Mouse (Mus musculus): ENCODE measurements around the gene Hist2h2aa1. TPM values are rescaled to one million over a fixed set of nuclear protein-coding genes. Genes with fewer than 3 reads are reported as not detected.
"Not testable (repeated sequence)": the region's sequence is repeated elsewhere in the genome, so short reads cannot be mapped to it uniquely, and the experiment has no call there.

The Hist2h2aa1 gene
- polyA plus RNA-seq, 1 experiment from 2014 or later: 19.9 TPM

DNA sequence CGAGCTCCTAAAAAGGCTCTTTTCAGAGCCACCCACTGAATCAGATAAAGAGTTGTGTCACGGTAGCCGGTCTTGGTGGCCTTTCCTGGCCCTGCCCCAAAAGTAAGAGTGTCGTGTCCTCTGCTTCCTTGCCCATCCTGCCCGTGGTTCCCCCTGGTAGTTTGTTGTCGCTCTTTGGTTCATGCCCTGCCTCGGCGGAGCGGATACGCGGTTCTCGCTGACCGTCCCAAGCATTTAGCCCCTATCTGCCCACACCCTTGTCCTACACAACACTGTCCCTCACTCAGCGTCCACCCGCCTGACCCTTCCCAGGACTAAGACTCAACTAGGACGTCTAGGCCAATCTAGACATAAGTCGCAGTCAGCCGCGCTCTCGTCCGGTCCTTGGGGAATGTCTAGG lies 721 bp downstream of the Hist2h2aa1 start:
- not testable (repeated sequence) for H3K27me3 ChIP-seq; H3K4me2 ChIP-seq (replicated peaks); H3K9ac ChIP-seq; H3K36me3 ChIP-seq; H3K9me3 ChIP-seq
- peak; percentile 12 for ATAC-seq (ENCODE audit: insufficient number of reproducible peaks, insufficient read depth, low FRiP score, low TSS enrichment)
- under 1% methylated on average over 10 of the region's 21 CpGs for WGBS
- Histone ChIP-seq H3K4me3 (peak overlapping the region; percentile 34), H3K27ac (peak overlapping the region; percentile 74; the same call in 1 of the 2 replicates), H3K4me1 (peaks cover 29% of the 10 kb centered on the region)

DNA sequence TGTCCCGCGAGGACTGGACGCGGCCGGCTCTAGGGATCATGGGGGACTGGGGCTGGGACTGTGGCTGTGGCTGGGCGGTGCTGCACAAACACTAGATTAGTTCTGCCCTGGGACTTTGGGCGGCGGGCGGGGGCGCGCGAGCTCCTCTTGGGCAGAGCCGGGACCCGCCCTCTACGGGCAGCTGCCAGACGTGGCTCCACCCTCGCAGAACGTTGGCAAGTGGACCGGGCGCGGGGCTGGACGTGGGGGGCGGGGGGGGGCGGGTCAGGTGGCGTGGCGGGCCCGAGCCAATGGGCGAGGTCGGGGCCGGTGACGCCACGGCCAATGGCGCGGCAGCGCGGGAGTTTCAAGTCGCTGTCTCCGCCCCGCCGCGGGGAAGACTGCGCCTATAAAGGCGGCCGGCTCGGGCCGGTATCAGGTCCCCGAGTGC lies 1.1 kb downstream of the Hist2h2aa1 start, which contains the start of gene Hist2h3c1:
Gene Hist2h3c1 (plus strand): TSS at position 259 of the 430 bp plus-strand sequence.
- H3K27me3 ChIP-seq, H3K36me3 ChIP-seq, H3K9me3 ChIP-seq: not testable (repeated sequence)
- H3K4me2 ChIP-seq (replicated peaks): peak within 1 kb of the TSS; percentile 50
- peak within 1 kb of the TSS; percentile 74 for H3K27ac ChIP-seq
- WGBS: no CpG with 5 or more reads among the region's 47 CpGs
- H3K4me1 ChIP-seq: peaks cover 29% of the 10 kb centered on the region
- ATAC-seq (ENCODE audit: insufficient number of reproducible peaks, insufficient read depth, low FRiP score, low TSS enrichment): peak; percentile 92
- peak within 1 kb of the TSS; percentile 52 for H3K9ac ChIP-seq
- peak within 1 kb of the TSS; percentile 39 for H3K4me3 ChIP-seq

DNA sequence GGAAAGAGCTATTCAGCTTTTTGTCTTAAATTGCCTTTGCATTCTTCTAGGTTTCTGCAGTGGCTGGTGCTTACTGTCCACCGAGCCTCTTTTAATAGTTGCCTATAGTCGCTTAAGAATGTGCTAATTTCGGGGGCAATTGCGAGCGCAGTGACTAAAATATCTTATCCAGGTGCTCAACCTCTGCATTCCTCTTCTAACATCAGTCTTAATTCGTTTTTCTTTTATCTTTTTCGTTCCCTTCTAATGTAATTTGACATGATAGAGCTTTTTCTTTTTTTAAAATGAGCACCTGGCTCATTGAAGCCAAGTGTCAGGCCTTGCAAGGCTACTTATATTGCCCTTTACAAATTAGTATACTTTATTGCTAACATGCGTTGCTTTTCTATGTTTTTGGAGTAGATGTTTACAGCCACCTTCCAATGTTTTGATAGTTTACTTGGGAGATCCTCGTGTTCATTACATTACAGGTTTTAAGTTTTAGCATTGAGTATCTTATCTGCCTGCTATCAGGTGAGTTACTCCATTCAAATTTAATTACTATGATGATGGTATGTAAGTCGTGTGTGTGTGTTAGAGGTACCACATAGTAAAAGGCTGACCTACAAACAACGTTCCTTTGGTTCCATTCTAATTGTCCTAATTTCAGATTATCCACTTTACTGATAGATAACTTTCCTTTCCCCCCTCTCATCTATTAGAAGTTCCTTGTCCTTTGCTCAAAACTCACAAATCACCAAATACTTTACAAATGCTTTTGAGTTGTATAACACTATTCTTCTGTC lies 2.3 kb downstream of the Hist2h2aa1 start:
- H3K4me2 ChIP-seq (replicated peaks): peak overlapping the region; percentile 50
- WGBS: 2% methylated on average over 11 of the region's 11 CpGs
- peak overlapping the region; percentile 39 for H3K4me3 ChIP-seq
- H3K4me1 ChIP-seq: peaks cover 27% of the 10 kb centered on the region
- no peaks in the 10 kb centered on the region for H3K36me3 ChIP-seq
- no peaks in the 10 kb centered on the region for H3K27me3 ChIP-seq
- H3K9ac ChIP-seq: peak overlapping the region; percentile 52
- peak overlapping the region; percentile 70 for H3K27ac ChIP-seq
- no peaks in the 10 kb centered on the region for H3K9me3 ChIP-seq
- ATAC-seq (ENCODE audit: insufficient number of reproducible peaks, insufficient read depth, low FRiP score, low TSS enrichment): no peak

DNA sequence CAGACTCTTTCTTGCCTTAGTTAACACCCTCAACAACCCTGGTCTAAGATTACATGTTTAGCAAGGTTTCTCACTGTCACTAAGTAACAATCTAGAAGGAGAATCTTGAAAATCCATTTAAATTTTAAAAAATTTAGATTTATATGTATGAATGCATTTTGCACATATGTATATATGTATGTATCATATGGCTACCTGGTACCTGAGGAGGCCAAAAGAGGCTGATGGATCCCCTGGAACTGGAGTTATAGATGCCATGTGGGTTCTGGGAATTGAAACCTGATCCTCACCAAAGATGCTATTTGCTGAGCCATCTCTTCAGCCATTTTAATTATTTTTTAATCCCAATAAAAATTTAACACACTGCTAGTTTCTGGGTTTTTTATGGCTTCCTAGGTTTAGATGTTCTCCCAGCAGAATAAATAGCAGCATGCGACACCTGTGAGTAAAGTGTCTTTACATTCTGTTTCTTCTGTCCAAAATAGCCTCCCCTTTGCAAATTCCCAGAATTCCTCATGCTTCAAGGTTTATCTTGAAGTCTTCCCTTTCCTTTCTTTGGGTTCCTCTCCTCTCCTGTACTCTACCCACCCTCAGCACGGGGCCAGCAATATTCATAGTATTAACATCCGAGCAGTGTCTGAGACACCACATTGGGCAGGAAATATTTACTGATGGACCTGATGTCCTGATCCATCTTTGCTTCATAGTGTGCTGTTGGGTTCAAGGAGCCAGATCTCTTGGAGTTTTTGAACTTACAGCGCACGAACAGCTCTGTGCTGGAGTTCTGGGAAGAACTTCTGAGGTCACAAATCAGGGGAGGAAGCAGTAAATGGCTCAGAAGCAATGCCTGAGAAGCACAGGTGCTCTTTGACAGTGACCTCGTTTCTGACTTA lies 3.1 kb downstream of the Hist2h2aa1 start:
- H3K9ac ChIP-seq: peak overlapping the region; percentile 52
- H3K4me1 ChIP-seq: peaks cover 27% of the 10 kb centered on the region
- H3K27me3 ChIP-seq: no peaks in the 10 kb centered on the region
- no peaks in the 10 kb centered on the region for H3K36me3 ChIP-seq
- peak overlapping the region; percentile 50 for H3K4me2 ChIP-seq (replicated peaks)
- peak overlapping the region; percentile 70 for H3K27ac ChIP-seq
- H3K9me3 ChIP-seq: no peaks in the 10 kb centered on the region
- ATAC-seq (ENCODE audit: insufficient number of reproducible peaks, insufficient read depth, low FRiP score, low TSS enrichment): no peak
- peak overlapping the region; percentile 39 for H3K4me3 ChIP-seq
- WGBS: 54% methylated on average over 6 of the region's 6 CpGs

DNA sequence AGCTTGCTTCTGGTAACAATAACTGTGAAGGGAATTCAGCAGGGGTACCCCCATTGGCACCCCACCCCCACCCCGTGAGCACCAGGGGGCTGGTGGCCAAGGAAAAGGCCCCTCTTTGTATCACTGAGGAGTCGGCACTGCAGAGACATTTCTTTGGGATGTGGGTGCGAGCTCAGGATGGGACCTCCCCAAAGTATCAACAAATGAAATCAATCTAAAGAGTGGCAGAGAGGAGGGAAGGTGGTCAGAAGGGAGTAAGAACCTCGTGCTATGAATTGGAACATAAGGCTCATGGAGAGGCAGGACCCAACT lies 3.7 kb downstream of the Hist2h2aa1 start:
- Histone ChIP-seq H3K4me2 (replicated peaks) (peak overlapping the region; percentile 50), H3K9ac (0 out of 2 replicates have a peak overlapping the region, but pooled peaks have one; percentile 15), H3K36me3 (no peaks in the 10 kb centered on the region), H3K9me3 (no peaks in the 10 kb centered on the region), H3K4me3 (peak overlapping the region; percentile 39; the same call in 1 of the 2 replicates), H3K27ac (0 out of 2 replicates have a peak overlapping the region, but pooled peaks have one; percentile 63), H3K27me3 (no peaks in the 10 kb centered on the region), H3K4me1 (peaks cover 24% of the 10 kb centered on the region)
- WGBS: 55% methylated on average over 4 of the region's 4 CpGs
- no peak for ATAC-seq (ENCODE audit: insufficient number of reproducible peaks, insufficient read depth, low FRiP score, low TSS enrichment)

DNA sequence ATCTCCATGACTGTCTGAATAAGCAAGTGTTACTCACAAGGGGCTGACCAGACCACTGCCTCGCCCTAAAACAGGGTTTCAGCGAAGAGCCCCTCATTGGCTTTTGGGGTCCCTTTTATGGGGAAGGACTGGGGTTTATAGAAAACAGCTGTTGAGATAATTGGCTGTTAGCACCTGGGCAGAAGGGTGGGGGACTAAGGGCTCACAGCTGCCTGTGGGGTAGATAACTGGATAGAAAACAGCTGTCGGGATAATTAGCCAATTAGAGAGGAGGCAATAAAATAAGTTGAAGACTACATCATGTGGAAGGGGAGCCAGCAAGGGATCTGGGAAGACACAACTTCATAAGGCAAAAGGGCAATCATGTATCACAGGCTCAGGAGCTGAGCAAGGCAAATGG lies 5.6 kb downstream of the Hist2h2aa1 start:
- H3K4me1 ChIP-seq: peaks cover 16% of the 10 kb centered on the region
- no peak overlapping the region for H3K9ac ChIP-seq
- 55% methylated on average over 3 of the region's 3 CpGs for WGBS
- H3K4me3 ChIP-seq: no peak overlapping the region
- H3K27me3 ChIP-seq: no peaks in the 10 kb centered on the region
- H3K9me3 ChIP-seq: no peaks in the 10 kb centered on the region
- no peak overlapping the region for H3K27ac ChIP-seq
- H3K4me2 ChIP-seq (replicated peaks): no peak overlapping the region
- no peaks in the 10 kb centered on the region for H3K36me3 ChIP-seq
- ATAC-seq (ENCODE audit: insufficient number of reproducible peaks, insufficient read depth, low FRiP score, low TSS enrichment): no peak

DNA sequence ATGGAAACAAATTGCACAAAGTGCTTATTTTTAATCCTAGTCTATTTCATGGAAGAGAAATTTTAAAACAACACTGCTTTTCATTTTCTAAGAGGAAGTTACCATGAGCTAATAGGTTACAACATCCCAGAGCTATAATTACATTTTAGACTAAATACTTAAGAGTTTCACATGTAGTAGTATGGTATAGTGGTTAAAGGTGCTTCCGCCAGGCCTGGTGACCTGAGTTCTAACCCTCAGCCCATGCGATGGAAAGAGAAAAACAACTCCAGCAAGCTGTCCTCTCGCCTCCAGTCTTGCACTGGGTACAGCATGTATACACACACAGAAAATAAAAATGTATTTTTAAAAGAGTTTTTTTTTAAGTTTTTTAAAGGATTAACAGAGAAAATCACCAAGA lies 6.5 kb downstream of the Hist2h2aa1 start:
- H3K9me3 ChIP-seq: no peaks in the 10 kb centered on the region
- no peak overlapping the region for H3K4me3 ChIP-seq
- H3K4me2 ChIP-seq (replicated peaks): no peak overlapping the region
- no peak overlapping the region for H3K27ac ChIP-seq
- no peak for ATAC-seq (ENCODE audit: insufficient number of reproducible peaks, insufficient read depth, low FRiP score, low TSS enrichment)
- peaks cover 16% of the 10 kb centered on the region for H3K4me1 ChIP-seq
- no peak overlapping the region for H3K9ac ChIP-seq
- WGBS: 92% methylated on average over 3 of the region's 3 CpGs
- H3K36me3 ChIP-seq: no peaks in the 10 kb centered on the region
- no peaks in the 10 kb centered on the region for H3K27me3 ChIP-seq

DNA sequence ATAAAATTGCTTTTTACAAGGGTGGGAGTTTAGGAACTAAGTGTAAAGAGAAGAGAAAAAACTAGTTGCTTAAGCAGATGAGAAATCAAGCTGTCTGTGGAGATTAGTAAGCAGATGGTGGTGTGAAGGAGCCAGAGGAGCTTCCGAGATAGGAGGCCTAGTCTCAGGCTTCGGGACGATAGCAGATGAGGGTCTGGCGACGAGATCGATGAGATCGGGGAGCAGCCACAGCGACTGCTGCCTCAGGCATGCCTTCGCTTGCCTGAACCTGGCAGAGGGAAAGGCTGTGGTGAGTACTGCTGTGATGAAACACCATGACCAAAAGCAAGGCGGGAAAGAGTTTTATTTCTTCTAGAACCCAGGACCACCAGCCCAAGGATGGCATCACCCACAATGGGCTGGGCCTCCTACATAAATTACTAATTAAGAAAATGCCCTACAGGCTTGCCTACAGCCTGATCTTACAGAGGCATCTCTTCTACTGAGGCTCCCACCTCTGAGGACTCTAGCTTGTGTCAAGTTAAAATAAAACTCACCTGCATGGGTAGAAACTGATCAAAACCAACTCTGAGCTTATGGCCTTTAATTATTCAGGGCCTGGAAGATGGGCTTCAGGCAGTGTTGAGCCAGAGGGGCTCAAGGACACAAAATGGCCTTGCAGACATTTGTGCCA lies 9.5 kb downstream of the Hist2h2aa1 start:
- Histone ChIP-seq H3K9me3 (no peaks in the 10 kb centered on the region), H3K4me1 (no peaks in the 10 kb centered on the region), H3K9ac (no peak overlapping the region), H3K27me3 (no peaks in the 10 kb centered on the region), H3K4me2 (replicated peaks) (no peak overlapping the region; the same call in 1 of the 2 replicates), H3K36me3 (no peaks in the 10 kb centered on the region), H3K4me3 (no peak overlapping the region), H3K27ac (no peak overlapping the region)
- WGBS: 51% methylated on average over 10 of the region's 10 CpGs
- ATAC-seq (ENCODE audit: insufficient number of reproducible peaks, insufficient read depth, low FRiP score, low TSS enrichment): no peak

DNA sequence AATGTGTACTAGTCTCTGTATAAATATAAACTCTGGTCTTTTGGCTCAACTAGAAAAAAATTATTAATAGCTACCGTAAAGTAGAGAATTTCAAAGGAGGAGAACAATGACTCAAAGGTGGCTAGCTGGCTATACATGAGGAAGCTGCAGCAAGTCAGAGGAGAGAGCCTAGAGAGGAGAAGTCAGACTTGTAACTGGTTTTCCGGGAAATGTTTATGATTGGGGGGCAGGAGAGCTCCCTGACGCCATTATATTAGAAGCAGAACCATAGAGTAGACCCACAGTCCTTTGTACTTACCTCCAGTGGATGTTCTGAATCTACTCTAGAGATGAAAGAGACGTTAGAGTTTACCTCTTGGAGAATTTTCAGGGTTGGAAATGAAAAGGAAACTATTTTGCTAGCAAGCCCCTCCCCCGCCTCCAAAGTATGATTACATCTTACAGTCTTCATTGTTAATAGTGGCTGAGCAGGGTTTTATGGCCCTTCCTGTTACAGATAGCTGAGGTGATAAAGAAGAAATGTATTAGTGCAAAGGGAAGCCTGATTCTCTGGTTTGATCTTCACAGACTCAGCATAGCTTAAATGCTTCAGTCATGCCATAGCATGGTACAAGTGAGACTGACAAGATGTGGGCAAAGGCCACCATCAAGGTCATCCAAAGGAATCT lies 10.8 kb downstream of the Hist2h2aa1 start:
- no peak overlapping the region for H3K9ac ChIP-seq
- no peaks in the 10 kb centered on the region for H3K4me1 ChIP-seq
- no peaks in the 10 kb centered on the region for H3K27me3 ChIP-seq
- no peak overlapping the region for H3K27ac ChIP-seq
- H3K4me2 ChIP-seq (replicated peaks): no peak overlapping the region
- ATAC-seq (ENCODE audit: insufficient number of reproducible peaks, insufficient read depth, low FRiP score, low TSS enrichment): no peak
- 75% methylated on average over 5 of the region's 5 CpGs for WGBS
- H3K36me3 ChIP-seq: no peaks in the 10 kb centered on the region
- no peak overlapping the region for H3K4me3 ChIP-seq
- no peaks in the 10 kb centered on the region for H3K9me3 ChIP-seq

DNA sequence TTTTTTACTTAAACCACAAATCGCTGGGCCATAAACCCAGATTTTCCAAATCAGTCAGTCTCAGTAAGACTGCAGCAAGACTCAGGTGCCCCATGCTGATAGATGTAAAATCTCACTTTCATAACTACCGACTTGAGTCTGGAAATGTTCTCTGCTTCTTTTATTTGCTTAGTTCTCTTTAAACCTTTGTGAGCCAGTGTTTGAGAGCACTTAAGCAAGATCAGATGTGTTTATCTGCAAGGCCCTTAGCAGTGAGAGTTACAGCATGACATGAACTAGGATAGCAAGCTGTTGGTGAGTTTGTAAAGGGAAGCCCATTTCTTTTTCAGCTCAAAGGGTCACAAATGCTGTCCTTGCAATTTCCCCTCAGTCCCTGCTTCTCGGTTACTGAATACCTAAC lies 11.9 kb downstream of the Hist2h2aa1 start:
- 60% methylated on average over 3 of the region's 3 CpGs for WGBS
- Histone ChIP-seq H3K36me3 (no peaks in the 10 kb centered on the region), H3K9me3 (no peaks in the 10 kb centered on the region), H3K4me1 (peaks cover 6% of the 10 kb centered on the region; the same call in 1 of the 2 replicates), H3K4me2 (replicated peaks) (no peak overlapping the region), H3K9ac (no peak overlapping the region), H3K27ac (no peak overlapping the region), H3K27me3 (no peaks in the 10 kb centered on the region), H3K4me3 (no peak overlapping the region)
- ATAC-seq (ENCODE audit: insufficient number of reproducible peaks, insufficient read depth, low FRiP score, low TSS enrichment): no peak

DNA sequence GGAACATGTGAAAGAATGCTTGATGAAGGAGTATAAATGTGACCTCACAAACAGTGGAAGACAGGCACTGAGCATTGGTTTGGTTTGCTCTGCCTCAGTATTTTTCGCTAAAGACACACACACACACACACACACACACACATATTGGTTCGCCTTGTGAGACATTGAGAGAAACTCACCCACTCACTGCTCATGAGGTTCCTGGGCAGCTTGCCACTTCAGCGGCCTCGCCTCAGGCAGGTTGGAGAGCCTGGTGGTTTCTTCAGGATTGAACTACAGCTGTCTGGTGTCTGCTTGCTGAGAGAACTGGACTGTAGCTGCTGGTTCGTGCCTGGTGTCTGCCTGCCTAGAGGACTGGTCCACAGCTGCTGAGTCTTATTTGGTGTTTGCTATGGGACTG lies 14.9 kb downstream of the Hist2h2aa1 start:
- no peak overlapping the region for H3K4me3 ChIP-seq
- no peak overlapping the region for H3K27ac ChIP-seq
- H3K4me1 ChIP-seq: peaks cover 17% of the 10 kb centered on the region; the same call in 1 of the 2 replicates
- H3K27me3 ChIP-seq: no peaks in the 10 kb centered on the region
- H3K9ac ChIP-seq: no peak overlapping the region
- no peak for ATAC-seq (ENCODE audit: insufficient number of reproducible peaks, insufficient read depth, low FRiP score, low TSS enrichment)
- 91% methylated on average over 5 of the region's 5 CpGs for WGBS
- no peak overlapping the region for H3K4me2 ChIP-seq (replicated peaks)
- H3K36me3 ChIP-seq: no peaks in the 10 kb centered on the region
- H3K9me3 ChIP-seq: no peaks in the 10 kb centered on the region
